Mouse (Mus musculus) olfactory bulb, adult 2 months (tissue): ENCODE data around the gene Prc1. TPM values are rescaled to one million over a fixed set of nuclear protein-coding genes. Genes with fewer than 3 reads are reported as not detected.
A peak's percentile ranks its signal among the peaks of the same experiment; 100 is the strongest.

Source experiments
- H3K27ac ChIP-seq: fragments of 200-500 bp; 2 replicates; pipeline ENCODE4 v1.5.1; 2012; ENCODE audit warnings: low read depth, low read length; ENCODE audit not compliant: insufficient read depth
- H3K4me1 ChIP-seq: fragments of 200-500 bp; 2 replicates; pipeline ENCODE4 v1.6.1; 2012; ENCODE audit warnings: low read length; ENCODE audit not compliant: control insufficient read depth, insufficient read depth
- H3K4me3 ChIP-seq: fragments of 200-500 bp; 2 replicates; pipeline ENCODE4 v1.5.1; 2012; ENCODE audit warnings: mild to moderate bottlenecking, low read depth, low read length, moderate library complexity; ENCODE audit not compliant: insufficient read depth
- CTCF ChIP-seq: fragments of 200-500 bp; IDR thresholded peaks from 2 replicates; pipeline ENCODE4 v1.5.1; 2012; ENCODE audit warnings: low read depth, mild to moderate bottlenecking, low read length, moderate library complexity; ENCODE audit not compliant: insufficient read depth
- POLR2A ChIP-seq: fragments of 200-500 bp; IDR thresholded peaks from 2 replicates; pipeline ENCODE4 v1.6.1; 2012; ENCODE audit warnings: mild to moderate bottlenecking, low read depth, low read length, moderate library complexity; ENCODE audit not compliant: insufficient read depth
- WGBS: fragments of 180-500 bp; shearing (Covaris S2); methylation state at CpG from one replicate; pipeline ENCODE4 v1.1.7; 2018; 5-methylcytosine and 5-hydroxymethylcytosine counted together
- polyA plus RNA-seq: library from polyadenylated mRNA; stranded (reverse); fragments of >200 nt; gene quantifications from 2 replicates; pipeline ENCODE4 v1.2.4, GENCODE M21; 2012; ENCODE audit warnings: low replicate concordance; ENCODE audit not compliant: missing spikeins, insufficient read depth, insufficient read length

Gene Prc1
- polyA plus RNA-seq, 1 experiment: not detected

DNA sequence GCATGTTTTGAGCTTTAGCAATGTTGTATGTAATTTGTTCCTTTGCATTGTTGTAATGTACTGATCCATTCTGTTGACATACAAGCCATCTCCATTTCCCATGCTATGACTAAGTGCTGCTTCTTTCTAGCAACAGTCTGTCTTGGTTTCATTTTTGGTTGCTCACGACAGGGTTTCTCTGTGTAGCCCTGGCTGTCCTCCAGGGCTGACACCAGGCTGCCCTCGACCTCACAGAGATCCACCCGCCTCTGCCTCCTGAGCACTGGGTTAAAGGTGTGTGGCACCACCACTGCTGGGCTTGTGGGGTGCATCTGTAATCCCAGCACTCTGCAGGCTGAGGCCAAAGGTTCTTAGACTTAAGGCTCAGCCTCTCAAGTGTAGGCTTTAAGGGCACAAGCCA, 5.3 kb downstream of the Prc1 start:
- H3K27ac ChIP-seq: no peak overlapping the region
- no peak overlapping the region for H3K4me3 ChIP-seq
- 70% methylated on average over 3 of the region's 3 CpGs for WGBS
- TF ChIP-seq CTCF (no peak), POLR2A (no peak)
- H3K4me1 ChIP-seq: 0 out of 2 replicates have a peak, but pooled peaks cover 5% of the 10 kb centered on the region

- Histone ChIP-seq H3K27ac (no peak overlapping the region), H3K4me1 (0 out of 2 replicates have a peak, but pooled peaks cover 3% of the 10 kb centered on the region), H3K4me3 (no peak overlapping the region)
- WGBS: 91% methylated on average over 2 of the region's 2 CpGs
- TF ChIP-seq CTCF (no peak), POLR2A (no peak)
Observed at GRCm38 (mm10) chr7:80301522-80301921, 7.3 kb downstream of the Prc1 start.

DNA sequence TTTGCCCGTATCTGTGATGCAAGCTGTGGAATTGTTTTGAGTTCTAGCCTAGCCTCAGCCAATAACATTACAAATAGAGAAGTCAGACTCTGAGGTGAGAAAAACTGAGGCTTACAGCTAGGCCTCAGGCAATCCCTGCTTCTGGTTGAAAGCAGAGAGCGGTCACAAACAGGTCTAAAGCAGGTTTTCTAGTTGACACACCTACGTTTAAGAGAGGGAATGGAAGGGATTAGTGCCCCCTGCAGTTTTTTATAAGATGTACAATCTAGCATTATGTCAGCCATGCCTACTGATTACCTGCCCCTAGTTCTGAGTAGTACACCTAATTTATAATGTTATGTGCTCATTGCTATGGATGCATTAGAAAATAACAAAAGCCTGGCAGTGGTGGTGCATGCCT, 13.5 kb downstream of the Prc1 start:
- TF ChIP-seq POLR2A: no peak
- no peak for TF ChIP-seq CTCF
- WGBS: 77% methylated on average over 3 of the region's 3 CpGs
- Histone ChIP-seq H3K4me3 (no peak overlapping the region), H3K4me1 (no peaks in the 10 kb centered on the region), H3K27ac (no peak overlapping the region)

DNA sequence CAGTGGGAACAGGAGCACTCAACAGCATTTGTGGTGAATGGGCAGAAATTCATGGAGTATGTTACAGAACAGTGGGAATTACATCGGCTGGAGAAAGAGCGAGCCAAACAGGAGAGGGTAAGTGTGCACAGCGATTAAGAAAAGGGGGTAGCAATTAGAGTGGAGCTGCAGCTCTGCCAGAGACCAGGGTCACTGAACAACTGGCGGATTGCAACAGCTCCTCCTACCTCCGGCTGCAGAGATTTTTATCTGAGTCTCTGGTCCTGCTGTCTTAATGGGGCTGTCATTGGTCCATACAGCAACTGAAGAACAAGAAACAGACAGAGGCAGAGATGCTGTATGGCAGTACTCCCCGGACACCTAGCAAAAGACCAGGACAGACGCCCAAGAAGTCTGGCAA, 16.5 kb downstream of the Prc1 start:
- Histone ChIP-seq H3K4me3 (no peak overlapping the region), H3K27ac (no peak overlapping the region), H3K4me1 (no peaks in the 10 kb centered on the region)
- WGBS: 38% methylated on average over 7 of the region's 7 CpGs
- TF ChIP-seq POLR2A (no peak), CTCF (no peak)

DNA sequence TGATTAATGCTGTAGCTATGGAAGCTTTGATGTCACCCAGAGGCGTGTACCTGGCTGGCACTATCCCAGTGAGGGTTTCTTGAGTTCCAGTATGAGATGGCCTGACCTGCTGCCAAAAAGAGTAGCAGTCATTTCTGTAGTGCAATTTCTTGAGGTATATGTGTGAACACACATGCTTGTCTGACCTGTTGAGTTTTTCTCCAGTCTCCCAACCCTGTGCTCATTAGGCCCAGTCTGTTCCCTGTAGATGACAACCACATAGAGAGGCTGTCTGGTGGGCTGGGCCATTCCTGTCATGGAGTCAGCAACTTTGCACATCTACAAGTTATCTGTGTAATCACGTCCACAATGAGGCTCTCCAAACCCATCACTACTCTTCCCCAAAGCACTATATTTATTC, 21.5 kb downstream of the Prc1 start:
- H3K27ac ChIP-seq: no peak overlapping the region
- H3K4me3 ChIP-seq: no peak overlapping the region
- WGBS: 79% methylated on average over 2 of the region's 2 CpGs
- no peak for TF ChIP-seq POLR2A
- TF ChIP-seq CTCF: no peak
- H3K4me1 ChIP-seq: peaks cover 7% of the 10 kb centered on the region

DNA sequence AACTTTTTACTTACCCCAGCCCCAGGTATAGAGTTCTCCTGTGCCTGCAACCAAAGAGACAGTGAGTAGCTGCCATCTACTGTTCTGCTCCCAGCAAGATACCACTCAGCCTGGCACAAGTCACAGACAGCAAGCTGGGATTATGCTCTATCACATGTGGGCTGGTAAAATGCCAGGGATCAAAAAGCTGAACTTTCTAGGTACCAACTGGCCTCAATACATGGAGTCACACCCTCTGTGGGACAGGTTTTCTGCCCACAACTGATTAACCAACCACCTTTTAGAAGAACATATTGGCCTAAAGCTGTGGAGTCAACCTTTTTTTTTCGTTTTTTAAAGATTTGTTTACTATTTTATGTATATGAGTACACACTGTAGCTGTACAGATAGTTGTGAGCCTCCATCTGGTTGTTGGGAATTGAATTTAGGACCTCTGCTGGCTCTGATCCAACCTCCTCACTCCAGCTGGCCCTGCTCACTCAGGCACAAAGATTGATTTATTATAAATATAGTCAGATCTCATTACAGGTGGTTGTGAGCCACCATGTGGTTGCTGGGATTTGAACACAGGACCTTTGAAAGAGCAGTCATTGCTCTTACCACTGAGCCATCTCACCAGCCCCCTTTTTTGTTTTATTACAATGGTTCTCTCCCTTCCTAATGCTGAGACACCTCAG, 23.3 kb downstream of the Prc1 start:
- no peak overlapping the region for H3K27ac ChIP-seq
- 86% methylated on average over 1 of the region's 1 CpGs for WGBS
- H3K4me1 ChIP-seq: peaks cover 7% of the 10 kb centered on the region
- no peak for TF ChIP-seq POLR2A
- no peak for TF ChIP-seq CTCF
- H3K4me3 ChIP-seq: no peak overlapping the region

DNA sequence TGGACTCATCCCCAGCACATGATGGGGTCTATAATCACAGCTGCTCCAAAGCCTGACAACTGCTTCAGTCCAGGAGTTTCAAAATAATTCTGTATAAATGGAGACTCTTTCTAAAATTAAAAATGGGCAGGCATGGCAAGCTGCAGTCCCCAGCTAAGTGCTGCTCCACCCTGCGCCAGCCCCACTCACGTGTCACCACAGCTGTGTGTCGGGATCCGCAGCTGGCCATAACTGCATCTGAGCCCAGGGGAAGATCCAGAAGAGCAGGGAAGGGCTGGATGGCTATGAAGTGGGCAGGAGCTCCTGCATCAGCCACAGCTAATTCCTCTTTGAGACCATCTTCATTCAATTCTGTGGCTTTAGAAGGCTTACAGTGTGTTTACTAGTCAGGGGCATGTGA, 24.4 kb downstream of the Prc1 start:
- peaks cover 7% of the 10 kb centered on the region for H3K4me1 ChIP-seq
- TF ChIP-seq POLR2A (no peak), CTCF (no peak)
- H3K27ac ChIP-seq: no peak overlapping the region
- H3K4me3 ChIP-seq: no peak overlapping the region
- WGBS: 71% methylated on average over 4 of the region's 4 CpGs

- 84% methylated on average over 19 of the region's 19 CpGs for WGBS
- H3K4me3 ChIP-seq: no peak overlapping the region
- no peak for TF ChIP-seq POLR2A
- TF ChIP-seq CTCF: no peak
Observed at GRCm38 (mm10) chr7:80319846-80320496, 25.7 kb downstream of the Prc1 start.

GRCm38 (mm10) chr7:80323336-80323735, 29.1 kb downstream of the Prc1 start:
- TF ChIP-seq POLR2A: no peak
- TF ChIP-seq CTCF: no peak
- H3K27ac ChIP-seq: no peak overlapping the region
- H3K4me3 ChIP-seq: peak overlapping the region; percentile 73
- 20% methylated on average over 8 of the region's 8 CpGs for WGBS
- H3K4me1 ChIP-seq: peaks cover 17% of the 10 kb centered on the region

More at GRCm38 (mm10) chr7:80319846-80320496, 25.7 kb downstream of the Prc1 start:
- H3K4me1 ChIP-seq: peaks cover 7% of the 10 kb centered on the region
- no peak overlapping the region for H3K27ac ChIP-seq
